Mouse (Mus musculus) embryonic facial prominence, embryonic 10.5 days (tissue): ENCODE results near the gene Mmadhc. TPM values are rescaled to one million over a fixed set of nuclear protein-coding genes. Genes with fewer than 3 reads are reported as not detected.

Experiments used
- DNase-seq: peaks from one replicate; pipeline ENCODE4 v3.0.0-alpha.2; 2017; ENCODE audit warnings: low spot score
- H3K27ac ChIP-seq: fragments of 300-500 bp; sonication (generic); replicated peaks from 2 replicates; pipeline ENCODE4 v1.5.1; 2016; ENCODE audit warnings: mild to moderate bottlenecking
- H3K27me3 ChIP-seq: fragments of 300-500 bp; sonication (generic); replicated peaks from 2 replicates; pipeline ENCODE4 v1.6.1; 2016; ENCODE audit warnings: low read depth, mild to moderate bottlenecking; ENCODE audit not compliant: poor library complexity, severe bottlenecking
- H3K36me3 ChIP-seq: fragments of 300-500 bp; sonication (generic); replicated peaks from 2 replicates; pipeline ENCODE4 v1.6.1; 2016; ENCODE audit warnings: mild to moderate bottlenecking, moderate library complexity
- H3K4me1 ChIP-seq: fragments of 300-500 bp; sonication (generic); 2 replicates; pipeline ENCODE4 v1.6.1; 2016
- H3K4me3 ChIP-seq: fragments of 300-500 bp; sonication (generic); 2 replicates; pipeline ENCODE4 v1.5.1; 2016; ENCODE audit warnings: mild to moderate bottlenecking, moderate library complexity
- H3K9me3 ChIP-seq: fragments of 300-500 bp; sonication (generic); 2 replicates; pipeline ENCODE4 v1.6.1; 2016; ENCODE audit warnings: mild to moderate bottlenecking
- WGBS: fragments of 180-500 bp; shearing (Covaris S2); methylation state at CpG from one replicate; pipeline ENCODE4 v1.1.7; 2016; 5-methylcytosine and 5-hydroxymethylcytosine counted together
- polyA plus RNA-seq: library from polyadenylated mRNA; unstranded; fragments of >200 nt; fragmentation: Nextera tagmentation; extraction: Ambion mirVana; gene quantifications from 2 replicates; pipeline ENCODE4 v1.2.1, GENCODE M21; 2016

Gene Mmadhc
- polyA plus RNA-seq, 1 experiment from 2014 or later, result 161 TPM

DNA sequence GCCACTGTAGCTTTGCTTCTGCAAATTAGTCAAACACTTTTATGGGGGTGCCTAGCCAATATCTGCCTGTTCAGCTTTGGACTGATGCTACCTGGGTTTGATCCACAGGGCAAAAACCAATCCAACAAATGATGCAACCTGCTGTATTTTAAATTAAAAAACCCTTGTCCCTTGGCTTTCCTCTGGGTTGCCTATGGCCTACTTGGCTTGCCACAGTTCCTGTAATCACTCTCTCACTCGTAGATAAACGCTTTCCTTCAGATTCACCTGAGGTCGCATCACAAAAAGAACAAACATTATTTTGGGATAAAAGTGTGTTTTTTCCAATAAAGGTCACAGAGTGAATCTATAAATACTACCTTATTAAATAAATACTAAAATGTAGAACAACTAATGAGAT lies 3.0 kb downstream of the Mmadhc start:
- 90% methylated on average over 3 of the region's 3 CpGs for WGBS
- DNase-seq, result no peak
- H3K4me1 ChIP-seq, result peaks cover 28% of the 10 kb centered on the region

DNA sequence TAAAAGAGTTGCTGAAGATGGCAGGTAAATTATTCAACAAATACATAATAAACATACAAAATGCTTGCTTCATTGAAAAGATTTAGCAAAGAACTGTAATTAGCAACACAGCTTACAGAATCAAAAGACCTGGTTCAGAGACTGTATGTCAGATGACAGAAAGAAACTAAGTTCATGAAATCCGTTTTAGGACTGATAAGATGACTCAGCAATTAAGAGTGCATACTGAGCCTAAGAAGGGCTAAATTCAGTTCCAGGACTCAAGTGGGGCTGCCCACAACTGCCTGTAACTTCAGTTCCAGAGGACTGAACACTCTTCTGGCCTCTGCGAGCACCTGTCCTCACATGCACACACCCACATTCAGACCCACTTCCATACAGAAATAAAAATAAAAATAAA lies 4.7 kb downstream of the Mmadhc start:
- H3K27ac ChIP-seq, result no peak overlapping the region
- no peaks in the 10 kb centered on the region for H3K9me3 ChIP-seq
- 85% methylated on average over 2 of the region's 2 CpGs for WGBS
- DNase-seq, result no peak
- H3K4me3 ChIP-seq, result no peak overlapping the region
- H3K4me1 ChIP-seq, result peaks cover 22% of the 10 kb centered on the region
- peaks cover 59% of the 10 kb centered on the region for H3K36me3 ChIP-seq
- H3K27me3 ChIP-seq, result no peaks in the 10 kb centered on the region

More for the DNA sequence above, 3.0 kb downstream of the Mmadhc start:
- peaks cover 42% of the 10 kb centered on the region for H3K36me3 ChIP-seq
- H3K27ac ChIP-seq, result no peak overlapping the region
- H3K27me3 ChIP-seq, result no peaks in the 10 kb centered on the region
- no peaks in the 10 kb centered on the region for H3K9me3 ChIP-seq
- no peak overlapping the region for H3K4me3 ChIP-seq

DNA sequence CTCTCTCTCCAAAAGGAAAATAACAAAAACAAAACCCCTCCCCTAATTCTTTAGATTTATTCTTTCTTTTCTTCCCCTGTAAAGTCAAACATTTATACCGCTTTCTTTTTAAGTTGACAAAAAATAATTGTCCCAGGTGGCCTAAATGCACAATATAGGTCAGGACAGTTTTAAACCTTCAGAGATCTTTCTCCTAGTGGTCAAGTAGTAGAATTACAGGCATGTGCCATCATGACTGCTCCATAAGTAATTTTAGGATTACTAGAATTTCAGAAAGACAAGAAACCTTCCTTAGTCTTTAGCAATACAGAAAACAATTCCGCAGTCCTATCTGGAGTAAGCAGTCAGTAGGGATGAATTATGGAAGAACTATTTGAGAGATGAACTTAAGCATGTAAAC lies 5.8 kb downstream of the Mmadhc start:
- Histone ChIP-seq H3K9me3 (no peaks in the 10 kb centered on the region), H3K4me3 (no peak overlapping the region), H3K27ac (no peak overlapping the region), H3K4me1 (peaks cover 22% of the 10 kb centered on the region), H3K27me3 (no peaks in the 10 kb centered on the region), H3K36me3 (peaks cover 70% of the 10 kb centered on the region)
- no peak for DNase-seq
- 82% methylated on average over 2 of the region's 2 CpGs for WGBS

DNA sequence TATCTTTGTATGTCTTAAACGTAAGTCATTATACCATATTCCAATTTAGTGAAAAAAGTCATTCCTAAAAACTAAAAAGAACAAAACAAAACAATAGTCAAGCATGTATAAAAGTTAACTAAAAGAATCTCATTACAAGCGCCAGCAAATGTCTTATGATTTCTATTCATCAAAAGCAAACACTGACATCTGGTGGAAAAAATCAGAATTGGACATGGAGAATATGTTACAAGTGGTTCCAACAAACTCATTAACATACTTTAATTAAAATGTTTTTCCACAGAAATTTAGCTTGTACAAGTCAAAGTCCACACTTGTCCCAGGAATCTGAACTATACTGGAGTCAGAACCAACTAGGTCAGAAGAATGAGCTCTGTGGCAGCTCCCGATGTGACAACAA lies 11.8 kb downstream of the Mmadhc start:
- H3K27ac ChIP-seq, result no peak overlapping the region
- H3K36me3 ChIP-seq, result peaks cover 90% of the 10 kb centered on the region
- no peak for DNase-seq
- H3K9me3 ChIP-seq, result no peaks in the 10 kb centered on the region
- H3K4me3 ChIP-seq, result no peak overlapping the region
- no peaks in the 10 kb centered on the region for H3K27me3 ChIP-seq
- 89% methylated on average over 3 of the region's 3 CpGs for WGBS
- H3K4me1 ChIP-seq, result no peaks in the 10 kb centered on the region

DNA sequence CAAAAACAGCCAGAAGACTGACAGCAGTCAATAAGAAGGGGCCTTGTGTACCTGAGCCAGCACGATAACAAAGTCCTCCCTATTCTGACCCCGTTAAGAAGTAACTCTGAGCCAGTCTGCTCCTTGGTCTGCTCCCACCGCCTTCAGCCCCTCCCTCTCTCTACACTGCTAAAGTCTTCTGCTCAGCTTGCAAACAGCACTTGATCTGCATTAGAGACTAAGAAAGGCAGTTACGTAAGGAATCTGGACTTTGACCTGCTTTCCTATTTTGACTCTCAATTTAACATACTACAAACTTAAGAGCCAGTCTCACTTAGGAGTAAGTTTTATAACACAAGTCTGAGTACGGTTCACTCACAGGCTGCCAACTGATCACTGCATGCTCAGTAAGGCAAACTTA lies 12.6 kb downstream of the Mmadhc start:
- WGBS, result 87% methylated on average over 5 of the region's 5 CpGs
- H3K27ac ChIP-seq, result no peak overlapping the region
- no peaks in the 10 kb centered on the region for H3K9me3 ChIP-seq
- H3K4me3 ChIP-seq, result no peak overlapping the region
- H3K27me3 ChIP-seq, result no peaks in the 10 kb centered on the region
- peaks cover 92% of the 10 kb centered on the region for H3K36me3 ChIP-seq
- no peaks in the 10 kb centered on the region for H3K4me1 ChIP-seq
- no peak for DNase-seq

DNA sequence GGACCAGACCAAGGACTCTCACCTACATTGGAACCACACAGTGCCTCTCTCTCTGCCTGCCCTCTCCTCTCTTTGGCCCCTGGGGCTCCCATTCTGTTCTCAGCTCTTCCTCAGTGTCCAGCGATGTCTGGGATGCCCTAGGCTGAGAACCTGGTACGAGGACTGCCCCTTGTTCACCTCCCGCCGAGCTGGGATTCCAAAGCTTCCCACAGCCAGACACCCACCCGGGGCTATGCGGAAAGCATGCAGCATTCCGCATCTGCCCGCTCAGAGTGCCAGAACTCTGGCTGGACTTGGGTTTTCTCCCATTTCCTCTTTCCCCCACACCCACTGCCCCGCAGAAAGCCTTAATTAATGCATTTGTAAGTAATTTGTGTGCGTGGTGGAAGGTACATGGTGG lies 19.9 kb downstream of the Mmadhc start:
- no peak overlapping the region for H3K4me3 ChIP-seq
- DNase-seq, result peak; percentile 21
- H3K27ac ChIP-seq, result no peak overlapping the region; the same call in 1 of the 2 replicates
- H3K36me3 ChIP-seq, result peaks cover 46% of the 10 kb centered on the region
- WGBS, result 44% methylated on average over 10 of the region's 10 CpGs
- no peaks in the 10 kb centered on the region for H3K9me3 ChIP-seq
- no peaks in the 10 kb centered on the region for H3K27me3 ChIP-seq
- H3K4me1 ChIP-seq, result peaks cover 21% of the 10 kb centered on the region

DNA sequence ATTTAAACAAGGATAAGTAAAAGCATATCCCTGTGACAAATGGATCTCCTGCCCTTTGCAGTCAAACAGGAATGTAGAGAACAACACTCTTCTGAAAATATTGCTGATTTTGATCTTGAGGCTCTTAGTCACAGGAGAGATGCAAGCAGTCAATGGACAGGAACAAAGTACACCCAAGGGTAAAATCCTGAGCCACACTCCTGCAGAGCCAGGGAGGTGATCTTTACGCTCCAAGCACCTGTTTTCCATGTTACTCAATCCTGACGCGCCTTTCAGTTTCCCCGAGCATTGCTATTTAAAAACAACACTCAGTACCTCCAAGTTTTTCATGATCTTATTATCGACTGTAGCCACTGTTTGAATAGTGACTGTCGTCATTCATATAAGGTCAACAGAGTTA lies 23.2 kb downstream of the Mmadhc start:
- peaks cover 24% of the 10 kb centered on the region for H3K4me1 ChIP-seq
- DNase-seq, result no peak
- H3K9me3 ChIP-seq, result no peaks in the 10 kb centered on the region
- no peaks in the 10 kb centered on the region for H3K27me3 ChIP-seq
- H3K27ac ChIP-seq, result no peak overlapping the region
- H3K36me3 ChIP-seq, result peaks cover 15% of the 10 kb centered on the region
- 77% methylated on average over 6 of the region's 6 CpGs for WGBS
- no peak overlapping the region for H3K4me3 ChIP-seq

DNA sequence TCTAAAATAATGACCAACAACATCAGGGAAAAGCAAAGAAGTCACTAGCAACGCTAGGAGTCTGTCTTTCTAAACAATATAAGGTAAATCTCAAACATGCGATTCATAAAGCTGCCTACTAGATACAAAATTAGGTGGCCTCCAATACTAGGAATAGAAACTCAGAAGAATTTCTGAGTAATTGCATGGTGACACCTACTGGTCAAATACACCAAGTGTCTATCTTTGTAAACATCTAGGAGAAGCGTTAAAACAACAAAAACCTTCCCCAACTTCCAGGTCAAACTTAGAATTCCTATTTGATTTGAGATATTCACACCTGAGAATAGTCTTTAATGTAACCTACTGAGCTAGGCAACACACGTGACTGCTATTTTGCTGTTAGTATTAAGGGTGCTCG lies 24.4 kb downstream of the Mmadhc start:
- Histone ChIP-seq H3K27me3 (no peaks in the 10 kb centered on the region), H3K4me1 (peaks cover 20% of the 10 kb centered on the region), H3K9me3 (no peaks in the 10 kb centered on the region), H3K27ac (no peak overlapping the region), H3K4me3 (no peak overlapping the region), H3K36me3 (peaks cover 7% of the 10 kb centered on the region)
- 43% methylated on average over 5 of the region's 5 CpGs for WGBS
- DNase-seq, result no peak

DNA sequence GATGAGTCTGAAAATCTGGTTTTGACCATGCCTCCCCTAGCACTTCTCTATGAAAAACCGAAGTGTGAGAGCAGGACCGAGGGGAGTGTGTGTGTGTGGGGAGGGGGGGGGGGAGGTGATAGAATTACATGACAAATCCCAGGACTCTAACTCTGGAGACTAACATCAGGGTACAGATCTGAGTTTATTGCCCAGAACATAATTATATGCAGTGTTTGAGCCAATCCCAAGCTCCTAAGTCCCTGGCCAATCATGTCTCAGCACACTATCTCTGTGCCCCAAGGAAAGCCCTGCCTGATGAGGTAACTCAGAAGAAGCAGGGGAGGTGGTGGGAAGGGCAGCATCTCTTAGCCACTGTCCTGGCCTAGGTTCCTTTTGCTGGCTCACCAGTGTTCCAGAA lies 28.1 kb downstream of the Mmadhc start:
- 64% methylated on average over 2 of the region's 2 CpGs for WGBS
- Histone ChIP-seq H3K27me3 (no peaks in the 10 kb centered on the region), H3K27ac (no peak overlapping the region), H3K9me3 (no peaks in the 10 kb centered on the region), H3K36me3 (no peaks in the 10 kb centered on the region), H3K4me3 (no peak overlapping the region), H3K4me1 (peaks cover 3% of the 10 kb centered on the region)
- no peak for DNase-seq

DNA sequence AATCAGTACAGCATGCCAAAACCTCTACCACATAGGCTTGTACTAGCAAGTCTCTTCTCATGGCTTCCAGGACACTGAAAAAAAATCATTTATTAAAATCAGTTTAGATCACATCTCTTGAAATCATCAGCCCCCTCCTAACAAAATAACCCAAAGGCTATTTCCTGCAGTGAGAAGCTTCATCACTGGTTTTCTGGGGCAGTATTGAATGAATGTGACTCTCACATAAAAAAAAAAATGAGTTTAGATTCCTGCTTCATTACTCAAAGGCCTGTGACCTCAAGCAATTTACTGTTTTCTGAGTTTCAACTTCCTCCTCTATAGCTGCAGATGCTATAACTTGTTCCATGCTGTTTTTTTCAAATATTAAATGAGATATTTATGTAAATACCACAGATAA lies 29.6 kb downstream of the Mmadhc start:
- Histone ChIP-seq H3K4me3 (no peak overlapping the region), H3K9me3 (no peaks in the 10 kb centered on the region), H3K27me3 (no peaks in the 10 kb centered on the region), H3K27ac (no peak overlapping the region), H3K36me3 (no peaks in the 10 kb centered on the region), H3K4me1 (peaks cover 3% of the 10 kb centered on the region)
- DNase-seq, result no peak

DNA sequence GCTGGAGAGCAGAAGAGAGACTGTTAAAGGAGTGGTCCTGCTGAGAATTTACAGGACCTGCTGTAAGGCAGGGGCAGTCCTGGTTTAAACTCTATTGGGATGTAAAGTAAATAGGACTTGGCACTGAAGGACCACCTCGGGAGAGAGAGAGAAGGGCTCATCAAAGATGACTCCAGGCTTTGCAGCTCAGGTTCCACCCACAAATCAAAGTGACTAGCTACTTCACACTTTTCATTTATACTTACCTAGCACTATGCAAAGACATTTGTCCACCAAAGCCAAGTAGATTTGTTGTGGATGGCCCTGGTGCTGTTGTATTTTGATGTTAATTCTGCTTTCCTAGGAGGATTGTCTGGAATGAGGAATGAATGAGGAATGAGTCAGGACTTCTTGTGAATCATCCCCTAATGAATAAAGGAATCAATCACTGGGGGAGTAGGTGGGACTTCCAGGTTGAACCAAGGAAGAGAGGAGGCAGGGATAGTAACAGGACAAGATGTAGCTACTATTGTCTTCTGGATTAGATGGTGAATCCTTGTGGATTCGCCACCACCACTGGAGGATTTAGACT lies 31.3 kb downstream of the Mmadhc start:
- peaks cover 3% of the 10 kb centered on the region for H3K4me1 ChIP-seq
- H3K27ac ChIP-seq, result no peak overlapping the region
- H3K36me3 ChIP-seq, result no peaks in the 10 kb centered on the region
- no peak for DNase-seq
- no peaks in the 10 kb centered on the region for H3K9me3 ChIP-seq
- no peaks in the 10 kb centered on the region for H3K27me3 ChIP-seq
- H3K4me3 ChIP-seq, result no peak overlapping the region
- 42% methylated on average over 2 of the region's 2 CpGs for WGBS

DNA sequence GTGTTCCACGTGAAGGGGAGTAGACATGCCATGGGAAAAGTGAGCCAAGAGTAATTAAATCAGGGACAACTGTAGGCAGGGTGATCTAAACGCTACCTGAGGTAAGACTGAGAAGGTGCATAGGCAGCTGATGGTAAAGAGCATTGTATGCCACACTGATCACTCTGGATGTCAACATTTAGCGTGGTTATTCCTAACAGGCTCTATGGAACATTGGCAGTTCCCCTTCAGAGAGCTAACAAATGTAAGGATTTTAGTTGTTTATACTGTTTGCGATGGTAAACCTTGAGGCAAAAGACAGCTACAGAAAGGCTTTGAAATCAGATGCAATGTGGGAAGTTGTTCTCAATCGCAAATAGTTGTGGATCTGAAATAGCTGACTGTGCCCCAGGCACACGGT lies 32.5 kb downstream of the Mmadhc start:
- H3K4me3 ChIP-seq, result no peak overlapping the region
- H3K36me3 ChIP-seq, result no peaks in the 10 kb centered on the region
- H3K27me3 ChIP-seq, result no peaks in the 10 kb centered on the region
- H3K9me3 ChIP-seq, result no peaks in the 10 kb centered on the region
- H3K4me1 ChIP-seq, result peaks cover 7% of the 10 kb centered on the region
- no peak for DNase-seq
- WGBS, result 77% methylated on average over 6 of the region's 6 CpGs
- H3K27ac ChIP-seq, result no peak overlapping the region

DNA sequence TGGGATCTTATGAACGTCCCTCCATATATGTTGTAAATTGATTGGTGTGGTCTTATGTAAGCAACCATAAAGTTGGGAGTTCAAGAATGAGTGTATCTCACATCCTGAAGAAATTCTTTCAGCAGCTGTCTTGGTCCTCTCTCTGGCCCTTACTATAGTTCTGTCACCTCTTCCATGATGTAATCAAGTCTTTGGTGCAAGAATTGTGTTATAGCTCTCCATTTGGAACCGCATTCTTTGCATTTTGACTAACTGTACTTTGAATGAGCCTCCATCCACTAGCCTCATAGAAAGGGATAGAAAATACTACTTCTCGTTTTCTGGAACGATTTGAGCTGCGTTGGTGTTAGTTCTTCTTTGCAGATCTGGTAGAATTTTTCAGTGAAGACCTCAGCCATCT lies 41.6 kb downstream of the Mmadhc start:
- no peaks in the 10 kb centered on the region for H3K9me3 ChIP-seq
- 89% methylated on average over 5 of the region's 5 CpGs for WGBS
- DNase-seq, result no peak
- peaks cover 4% of the 10 kb centered on the region for H3K4me1 ChIP-seq
- no peaks in the 10 kb centered on the region for H3K36me3 ChIP-seq
- no peak overlapping the region for H3K4me3 ChIP-seq
- H3K27me3 ChIP-seq, result no peaks in the 10 kb centered on the region
- H3K27ac ChIP-seq, result no peak overlapping the region

DNA sequence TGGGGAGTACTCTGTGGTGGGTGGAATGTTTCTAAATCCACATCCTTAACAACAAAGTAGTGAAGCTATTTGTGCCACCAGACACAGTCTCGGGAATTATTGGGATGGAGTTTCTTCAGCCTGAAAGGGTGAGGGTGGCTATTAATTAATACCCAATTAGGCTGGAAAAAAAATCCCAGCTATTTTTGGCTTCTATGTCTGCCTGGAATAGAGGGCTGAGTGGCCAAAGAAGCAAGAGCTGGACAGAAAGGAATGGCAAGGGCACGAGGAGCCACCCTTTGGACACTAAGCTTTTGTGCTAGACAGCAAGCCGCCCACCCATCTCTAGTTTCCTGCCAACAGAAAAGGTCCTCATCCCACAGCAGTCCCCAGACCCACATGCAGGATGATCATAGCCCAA lies 48.0 kb downstream of the Mmadhc start:
- Histone ChIP-seq H3K4me3 (no peak overlapping the region), H3K36me3 (no peaks in the 10 kb centered on the region), H3K9me3 (no peaks in the 10 kb centered on the region), H3K27ac (no peak overlapping the region), H3K27me3 (no peaks in the 10 kb centered on the region), H3K4me1 (no peaks in the 10 kb centered on the region)
- DNase-seq, result no peak
- WGBS, result 79% methylated on average over 3 of the region's 3 CpGs
